Mouse (Mus musculus): ENCODE measurements at regions not wholly inside any gene's neighbourhood (a gene's known extent, or its start where the extent isn't known, plus 50 kb on each side); places are given as distances from the start of the nearest gene placed in this dataset.
A peak's percentile ranks its signal among the peaks of the same experiment; 100 is the strongest.

GRCm38 (mm10) chr1:35032619-35033018 is 182.8 kb downstream of the Plekhb2 start:
- no peak for TF ChIP-seq POLR2A (IDR thresholded peaks at IDR 0.05; ENCODE audit: borderline replicate concordance, extremely low read depth, insufficient read depth, insufficient read length, poor library complexity, severe bottlenecking)
- peak; percentile 37; the same call in 1 of the 2 replicates for TF ChIP-seq CTCF (IDR thresholded peaks at IDR 0.05; ENCODE audit: borderline replicate concordance, extremely low read depth, insufficient read depth, insufficient read length)

Data from brain, embryonic 14.5 days (tissue).